Mouse (Mus musculus) embryonic fibroblast, embryonic 13.5 days (primary cell): ENCODE measurements around the gene Fer1l5. TPM values are rescaled to one million over a fixed set of nuclear protein-coding genes. Genes with fewer than 3 reads are reported as not detected.
A peak's percentile ranks its signal among the peaks of the same experiment; 100 is the strongest.

Experiments
- H3K27ac ChIP-seq: 2 replicates; pipeline ENCODE4 v1.5.1; 2012; ENCODE audit warnings: low read length, control low read depth, inconsistent platforms; ENCODE audit not compliant: insufficient read depth
- H3K4me1 ChIP-seq: 2 replicates; pipeline ENCODE4 v1.6.1; 2011; ENCODE audit warnings: low read length; ENCODE audit not compliant: control insufficient read depth, insufficient read depth
- H3K4me3 ChIP-seq: 2 replicates; pipeline ENCODE4 v1.5.1; 2011; ENCODE audit warnings: mild to moderate bottlenecking, control low read depth, low read length; ENCODE audit not compliant: insufficient read depth
- CTCF ChIP-seq: IDR thresholded peaks from 2 replicates; pipeline ENCODE4 v1.5.1; 2011; ENCODE audit warnings: mild to moderate bottlenecking, control low read depth, low read length, moderate library complexity, borderline replicate concordance; ENCODE audit not compliant: insufficient read depth
- POLR2A ChIP-seq: IDR thresholded peaks from 2 replicates; pipeline ENCODE4 v1.6.1; 2011; ENCODE audit warnings: low read depth, mild to moderate bottlenecking, control low read depth, low read length, moderate library complexity
- polyA plus RNA-seq: library from polyadenylated mRNA; stranded (reverse); fragments of >200 nt; gene quantifications from 2 replicates; pipeline ENCODE4 v1.2.4, GENCODE M21; 2011; ENCODE audit warnings: low read depth; ENCODE audit not compliant: missing spikeins, insufficient read length

Gene Fer1l5
- polyA plus RNA-seq, 1 experiment: not detected

DNA sequence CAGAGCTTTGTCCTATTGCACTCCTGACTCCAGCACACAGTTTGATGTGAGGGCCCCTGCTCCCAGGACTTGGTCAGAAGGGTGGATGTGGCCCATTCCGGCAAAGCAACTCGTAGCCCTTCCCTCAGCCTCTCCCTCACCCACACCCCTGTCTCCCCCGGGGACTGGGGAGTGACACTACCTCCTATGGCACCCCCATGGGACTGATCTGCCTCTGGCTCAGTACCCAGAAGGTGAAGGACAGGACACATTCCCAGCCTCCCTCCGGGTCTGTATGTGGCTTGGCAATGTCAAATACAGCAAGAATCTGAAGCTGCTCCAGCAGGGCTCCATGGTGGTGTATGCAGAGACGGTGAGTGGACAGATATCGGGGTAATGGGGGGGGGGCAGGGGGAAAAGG lies 32.4 kb downstream of the Fer1l5 start:
- Histone ChIP-seq H3K4me1 (no peaks in the 10 kb centered on the region), H3K27ac (no peak overlapping the region), H3K4me3 (no peak overlapping the region)
- TF ChIP-seq CTCF: no peak
- no peak for TF ChIP-seq POLR2A

DNA sequence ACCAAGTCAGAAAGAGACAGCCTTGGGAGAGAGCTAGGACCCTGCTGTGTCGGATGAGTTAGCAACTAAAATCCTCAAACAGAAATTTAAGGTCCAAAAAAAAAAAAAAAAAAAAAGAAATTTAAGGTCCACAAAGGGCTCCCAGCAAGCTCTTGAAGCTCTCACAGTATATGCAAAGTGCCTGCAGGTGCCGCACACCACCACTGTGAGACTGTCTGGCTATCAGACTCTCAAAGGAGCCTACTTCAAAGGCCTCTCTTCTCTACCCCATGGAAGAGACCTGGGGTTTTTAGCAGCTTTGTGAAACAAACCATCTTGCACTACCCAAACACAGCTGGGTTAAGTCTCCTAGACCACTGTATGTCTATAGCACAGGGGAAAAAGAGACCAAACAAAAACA lies 57.4 kb downstream of the Fer1l5 start:
- TF ChIP-seq POLR2A (no peak), CTCF (no peak)
- Histone ChIP-seq H3K4me3 (no peak overlapping the region), H3K27ac (no peak overlapping the region), H3K4me1 (peaks cover 4% of the 10 kb centered on the region; the same call in 1 of the 2 replicates)

DNA sequence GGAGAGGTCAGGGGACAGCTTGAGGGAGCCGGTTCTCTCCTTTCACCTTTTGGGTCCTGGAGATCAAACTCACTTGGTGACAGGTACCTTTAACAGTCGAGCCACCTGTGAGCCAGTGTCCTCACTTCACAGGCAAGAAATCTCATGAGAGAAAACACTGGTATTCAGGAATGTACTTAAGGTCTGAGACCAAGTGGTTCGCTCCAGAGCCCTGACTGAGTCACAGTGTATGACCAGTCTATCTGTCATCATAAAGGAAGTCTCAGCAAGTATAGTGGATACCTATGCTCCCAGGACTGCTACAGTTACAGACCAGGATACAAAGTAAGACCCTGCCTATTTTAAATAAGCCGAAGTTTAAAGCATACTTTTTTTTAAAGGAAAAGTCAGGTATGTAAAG lies 60.9 kb downstream of the Fer1l5 start:
- Histone ChIP-seq H3K27ac (no peak overlapping the region; the same call in 1 of the 2 replicates), H3K4me1 (peaks cover 4% of the 10 kb centered on the region; the same call in 1 of the 2 replicates), H3K4me3 (no peak overlapping the region)
- TF ChIP-seq POLR2A (no peak), CTCF (no peak)

DNA sequence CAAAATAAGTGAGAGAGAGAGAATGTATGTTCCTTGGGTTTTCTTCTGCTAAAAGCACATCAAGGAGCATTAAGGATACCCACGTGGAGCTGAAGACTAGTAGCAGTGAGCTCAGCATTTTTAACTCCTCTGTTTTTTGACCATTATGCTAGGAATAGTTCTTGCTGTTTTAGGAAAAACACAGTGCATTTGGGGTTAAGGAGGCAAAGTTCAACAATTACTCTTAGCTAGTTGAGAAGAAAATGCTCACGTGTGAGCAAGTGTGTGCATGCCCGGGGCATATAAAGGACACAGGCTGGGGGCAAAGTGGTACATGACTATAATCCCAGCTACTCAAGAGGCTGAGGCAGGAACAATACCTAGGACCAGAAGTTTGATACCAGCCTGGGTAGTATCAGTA lies 61.5 kb downstream of the Fer1l5 start:
- peaks cover 4% of the 10 kb centered on the region; the same call in 1 of the 2 replicates for H3K4me1 ChIP-seq
- TF ChIP-seq POLR2A (no peak), CTCF (no peak)
- H3K27ac ChIP-seq: no peak overlapping the region; the same call in 1 of the 2 replicates
- H3K4me3 ChIP-seq: no peak overlapping the region

DNA sequence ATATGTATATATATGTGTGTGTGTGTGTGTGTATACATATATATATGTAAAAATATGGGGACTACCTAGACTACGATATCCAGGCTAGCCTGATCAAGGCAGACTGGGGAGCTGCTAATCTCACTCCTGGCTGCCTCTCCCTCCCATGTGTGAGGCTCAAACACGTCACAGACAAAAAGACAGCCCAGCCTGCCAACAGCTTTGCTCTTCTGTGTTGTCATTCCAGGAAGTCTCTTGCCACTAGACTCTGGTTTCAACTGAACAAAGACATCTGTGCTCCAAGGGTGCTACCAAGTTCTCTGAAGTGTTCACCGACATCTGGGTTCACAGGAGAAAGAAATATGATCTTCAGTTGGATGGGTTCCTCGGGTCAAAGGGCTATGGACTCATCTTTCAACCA lies 63.0 kb downstream of the Fer1l5 start:
- TF ChIP-seq CTCF: no peak
- TF ChIP-seq POLR2A: no peak
- peaks cover 4% of the 10 kb centered on the region; the same call in 1 of the 2 replicates for H3K4me1 ChIP-seq
- no peak overlapping the region for H3K4me3 ChIP-seq
- no peak overlapping the region for H3K27ac ChIP-seq

DNA sequence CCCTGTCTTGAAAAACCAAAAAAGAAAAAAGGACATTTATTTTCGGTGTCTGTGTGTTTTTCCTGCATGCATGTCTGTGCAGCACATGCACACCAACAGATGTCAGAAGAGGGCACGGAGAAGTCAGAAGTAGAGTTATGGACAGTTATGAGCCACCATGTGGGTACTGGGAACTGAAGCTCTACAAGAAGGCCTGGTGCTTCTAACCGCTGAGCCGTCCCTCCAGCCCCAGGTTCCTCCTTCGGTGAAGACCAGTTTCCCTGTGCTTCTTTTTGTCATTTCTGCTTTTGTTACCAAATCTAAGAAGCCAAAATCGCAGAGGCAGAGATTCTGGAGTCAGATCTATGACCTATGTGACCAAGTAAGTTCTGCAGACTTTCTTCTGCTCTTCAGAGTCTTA lies 64.4 kb downstream of the Fer1l5 start:
- TF ChIP-seq POLR2A: no peak
- TF ChIP-seq CTCF: no peak
- Histone ChIP-seq H3K4me3 (no peak overlapping the region), H3K4me1 (peaks cover 4% of the 10 kb centered on the region; the same call in 1 of the 2 replicates), H3K27ac (no peak overlapping the region)

DNA sequence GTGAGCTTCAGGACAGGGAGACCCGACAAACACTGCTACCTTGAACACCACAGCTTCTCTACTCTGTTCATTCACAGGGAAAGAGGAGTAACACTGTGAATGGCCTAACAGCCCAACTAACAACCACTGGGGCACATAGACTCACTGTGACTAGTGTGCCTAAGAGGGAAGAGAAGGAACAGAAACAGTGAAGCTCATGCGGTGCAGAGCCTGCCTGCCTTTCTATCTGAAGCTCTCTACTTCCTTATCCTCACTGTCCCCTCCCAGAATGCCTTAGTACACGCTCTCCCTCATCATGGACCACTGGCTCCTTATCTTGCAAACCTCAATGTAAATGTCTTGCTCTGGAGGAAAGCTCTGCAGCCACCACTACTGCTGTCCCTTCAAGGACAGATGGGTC lies 65.1 kb downstream of the Fer1l5 start:
- H3K4me1 ChIP-seq: peaks cover 3% of the 10 kb centered on the region; the same call in 1 of the 2 replicates
- no peak overlapping the region for H3K4me3 ChIP-seq
- no peak overlapping the region for H3K27ac ChIP-seq
- TF ChIP-seq POLR2A (no peak), CTCF (no peak)

DNA sequence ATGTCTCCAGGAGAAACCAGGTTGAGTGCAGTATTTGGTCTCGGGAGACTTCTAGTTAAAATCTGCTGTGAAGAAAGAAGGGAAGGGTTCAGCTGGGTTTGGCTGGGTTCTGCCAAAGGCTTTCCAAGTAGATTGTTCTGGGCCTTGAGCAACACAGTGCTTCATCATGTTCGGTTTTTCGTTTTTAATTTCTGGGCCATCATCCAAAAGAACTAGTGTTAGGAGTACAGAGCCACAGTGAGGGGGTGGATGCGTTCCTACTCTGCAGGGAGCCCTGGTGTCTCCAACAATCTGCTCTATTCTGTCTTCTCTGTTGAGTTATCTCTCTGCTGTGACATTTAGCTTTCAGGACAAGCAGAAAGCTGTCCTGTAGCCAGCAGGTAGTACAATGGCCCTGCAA lies 69.0 kb downstream of the Fer1l5 start:
- peaks cover 5% of the 10 kb centered on the region for H3K4me1 ChIP-seq
- H3K27ac ChIP-seq: no peak overlapping the region
- no peak overlapping the region for H3K4me3 ChIP-seq
- TF ChIP-seq POLR2A (no peak), CTCF (no peak)

DNA sequence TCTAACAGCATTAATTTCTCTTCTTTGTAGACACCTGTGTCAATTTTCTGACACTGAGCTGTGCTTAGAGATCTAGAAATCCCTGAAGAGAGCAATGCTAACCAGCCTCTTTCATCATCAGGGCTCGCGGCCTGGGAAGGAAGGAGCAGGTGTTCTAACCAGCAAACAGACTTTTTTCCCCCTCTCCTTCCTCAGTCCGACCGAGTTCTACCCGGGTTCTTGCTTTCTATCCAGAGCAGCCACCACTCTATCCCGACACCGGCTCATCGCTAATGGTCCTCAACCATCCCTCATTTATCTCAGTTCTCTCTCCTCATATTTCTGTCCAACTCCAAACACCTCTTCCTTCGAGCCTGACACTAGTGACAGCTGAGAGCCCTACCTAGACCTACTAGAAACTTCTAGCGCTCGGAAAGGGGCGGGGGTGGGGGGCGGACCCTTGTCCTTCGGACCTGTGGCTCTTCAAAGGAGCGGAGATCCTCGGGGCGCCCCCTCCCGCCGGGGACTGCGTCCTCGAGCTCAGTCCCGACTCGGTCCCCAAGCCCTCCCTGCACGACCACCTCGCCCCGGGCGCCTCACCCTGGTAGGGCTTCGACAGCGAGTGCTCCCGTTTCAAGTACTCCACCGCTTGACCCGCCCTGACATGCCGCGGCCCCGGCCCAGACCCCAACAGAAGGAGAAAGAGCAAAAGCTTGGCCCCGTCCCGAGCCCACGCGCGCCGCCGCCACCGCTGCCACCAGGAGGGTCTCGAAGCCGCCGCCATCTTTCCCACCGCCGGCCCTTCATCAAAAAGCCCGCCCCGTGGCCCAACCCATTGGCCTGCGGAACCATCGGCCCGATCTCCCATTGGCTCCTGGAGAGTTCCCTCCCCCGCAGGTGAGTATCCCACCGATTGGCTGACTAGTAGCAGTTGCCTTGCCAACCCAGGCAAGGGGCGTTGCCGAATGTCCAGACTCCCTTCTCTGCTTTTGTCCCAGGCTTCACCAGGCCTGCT lies 72.7 kb downstream of the Fer1l5 start, which contains the start of gene Lman2l:
Gene Lman2l (minus strand): TSS at position 801 of the 994 bp plus-strand sequence.
- Histone ChIP-seq H3K4me3 (peak within 1 kb of the TSS; percentile 78), H3K27ac (0 out of 2 replicates have a peak within 1 kb of the TSS, but pooled peaks have one; percentile 4), H3K4me1 (peaks cover 5% of the 10 kb centered on the region)
- TF ChIP-seq POLR2A (peak; percentile 57), CTCF (no peak)

DNA sequence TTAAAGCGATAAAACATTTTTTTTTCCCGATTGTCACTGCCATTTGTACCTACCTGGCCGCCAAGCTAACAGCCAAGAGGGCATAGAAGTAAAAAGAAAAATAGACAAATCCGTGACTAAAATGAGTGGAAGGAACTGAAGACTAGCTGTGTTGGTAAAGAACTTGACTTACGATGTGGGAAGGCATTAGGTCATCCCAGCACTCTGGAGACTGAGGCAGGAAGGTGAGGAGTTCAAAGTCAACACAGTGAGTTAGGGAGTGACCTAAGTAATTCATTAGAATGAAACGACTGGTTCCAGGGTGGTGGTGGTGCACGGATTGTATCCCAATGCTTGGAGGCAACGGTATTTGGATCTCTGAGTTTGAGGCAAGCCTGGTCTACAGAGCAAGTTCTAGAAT lies 73.4 kb downstream of the Fer1l5 start:
- H3K27ac ChIP-seq: 0 out of 2 replicates have a peak overlapping the region, but pooled peaks have one; percentile 4
- H3K4me3 ChIP-seq: no peak overlapping the region
- TF ChIP-seq POLR2A (no peak), CTCF (no peak)
- peaks cover 5% of the 10 kb centered on the region for H3K4me1 ChIP-seq
